Mouse (Mus musculus) neural tube, embryonic 14.5 days (tissue): ENCODE measurements at regions not wholly inside any gene's neighbourhood (a gene's known extent, or its start where the extent isn't known, plus 50 kb on each side); places are given as distances from the start of the nearest gene placed in this dataset.

Experiments
- ATAC-seq: fragments of 200-750 bp; cut with Nextera tagmentation; 2 replicates; pipeline ENCODE4 v1.8.0; 2017; ENCODE audit warnings: low read depth, mild to moderate bottlenecking, moderate TSS enrichment, moderate library complexity
- H3K27ac ChIP-seq: fragments of 300-500 bp; sonication (generic); 2 replicates; pipeline ENCODE4 v1.5.1; 2014; ENCODE audit warnings: low read depth, mild to moderate bottlenecking, control low read depth, low read length, moderate library complexity, mixed read lengths
- H3K27me3 ChIP-seq: fragments of 300-500 bp; sonication (generic); 2 replicates; pipeline ENCODE4 v1.6.1; 2014; ENCODE audit warnings: low read length; ENCODE audit not compliant: control insufficient read depth, insufficient read depth
- H3K36me3 ChIP-seq: fragments of 300-500 bp; sonication (generic); 2 replicates; pipeline ENCODE4 v1.6.1; 2014; ENCODE audit warnings: low read length, mixed read lengths; ENCODE audit not compliant: control insufficient read depth, insufficient read depth
- H3K4me1 ChIP-seq: fragments of 300-500 bp; sonication (generic); 2 replicates; pipeline ENCODE4 v1.6.1; 2014; ENCODE audit warnings: low read length; ENCODE audit not compliant: control insufficient read depth, insufficient read depth
- H3K4me2 ChIP-seq: fragments of 300-500 bp; sonication (generic); 2 replicates; pipeline ENCODE4 v1.6.1; 2014; ENCODE audit warnings: mild to moderate bottlenecking, low read depth, low read length, control low read depth
- H3K4me3 ChIP-seq: fragments of 300-500 bp; sonication (generic); 2 replicates; pipeline ENCODE4 v1.5.1; 2014; ENCODE audit warnings: low read depth, low read length, control low read depth, mixed read lengths
- H3K9ac ChIP-seq: fragments of 300-500 bp; sonication (generic); replicated peaks from 2 replicates; pipeline ENCODE4 v1.6.1; 2014; ENCODE audit warnings: low read depth, mild to moderate bottlenecking, control low read depth, low read length, mixed read lengths
- H3K9me3 ChIP-seq: fragments of 300-500 bp; sonication (generic); 2 replicates; pipeline ENCODE4 v1.6.1; 2016; ENCODE audit warnings: low read length; ENCODE audit not compliant: control insufficient read depth
- WGBS: fragments of 180-500 bp; shearing (Covaris S2); extraction: QIAGEN DNeasy Blood & Tissue Kit; methylation state at CpG from one replicate; pipeline ENCODE4 v1.1.7; 2014; 5-methylcytosine and 5-hydroxymethylcytosine counted together

GRCm38 (mm10) chrX:11736481-11736880 is 408.9 kb downstream of the H2al1j start:
- WGBS, result 66% methylated on average over 3 of the region's 3 CpGs

DNA sequence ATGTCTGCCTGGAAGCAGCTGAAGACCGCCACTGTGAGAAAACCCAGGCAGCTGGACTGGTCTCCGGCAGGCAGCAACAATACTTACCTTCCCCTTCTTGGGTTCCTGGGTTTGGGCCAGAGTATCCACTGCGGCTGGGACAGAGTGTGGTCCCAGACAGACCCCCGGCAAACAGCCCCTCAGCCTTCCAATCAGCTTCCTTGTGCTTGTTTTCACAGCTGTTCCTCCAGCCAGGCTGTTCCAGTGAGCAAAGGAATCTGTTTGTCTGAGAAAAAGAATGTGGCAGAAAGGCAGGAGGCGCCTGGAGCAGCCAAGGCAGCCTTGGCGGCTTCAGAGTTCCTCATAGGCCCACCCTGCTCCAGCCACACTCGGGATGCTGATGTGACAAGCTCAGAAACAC is 411.9 kb downstream of the H2al1j start:
- no peak overlapping the region for H3K9ac ChIP-seq
- H3K9me3 ChIP-seq, result no peaks in the 10 kb centered on the region
- no peak for ATAC-seq
- H3K27ac ChIP-seq, result no peak overlapping the region
- no peak overlapping the region for H3K4me3 ChIP-seq
- no peaks in the 10 kb centered on the region for H3K36me3 ChIP-seq
- H3K4me2 ChIP-seq, result no peak overlapping the region
- peaks cover 7% of the 10 kb centered on the region; the same call in 1 of the 2 replicates for H3K4me1 ChIP-seq
- H3K27me3 ChIP-seq, result no peaks in the 10 kb centered on the region
- WGBS, result 56% methylated on average over 7 of the region's 7 CpGs

More at GRCm38 (mm10) chrX:11736481-11736880, 408.9 kb downstream of the H2al1j start:
- H3K36me3 ChIP-seq, result no peaks in the 10 kb centered on the region
- peaks cover 7% of the 10 kb centered on the region; the same call in 1 of the 2 replicates for H3K4me1 ChIP-seq
- H3K4me3 ChIP-seq, result no peak overlapping the region
- ATAC-seq, result no peak
- no peak overlapping the region for H3K4me2 ChIP-seq
- no peaks in the 10 kb centered on the region for H3K9me3 ChIP-seq
- H3K27me3 ChIP-seq, result no peaks in the 10 kb centered on the region
- no peak overlapping the region for H3K27ac ChIP-seq
- H3K9ac ChIP-seq, result no peak overlapping the region

GRCm38 (mm10) chrX:11745911-11746310 is 414.2 kb downstream of the Bcor start:
- no peaks in the 10 kb centered on the region for H3K4me1 ChIP-seq
- no peak overlapping the region for H3K9ac ChIP-seq
- H3K27me3 ChIP-seq, result no peaks in the 10 kb centered on the region
- ATAC-seq, result no peak
- 21% methylated on average over 3 of the region's 3 CpGs for WGBS
- no peaks in the 10 kb centered on the region for H3K36me3 ChIP-seq
- no peaks in the 10 kb centered on the region for H3K9me3 ChIP-seq
- no peak overlapping the region for H3K4me2 ChIP-seq
- no peak overlapping the region for H3K27ac ChIP-seq
- H3K4me3 ChIP-seq, result no peak overlapping the region

DNA sequence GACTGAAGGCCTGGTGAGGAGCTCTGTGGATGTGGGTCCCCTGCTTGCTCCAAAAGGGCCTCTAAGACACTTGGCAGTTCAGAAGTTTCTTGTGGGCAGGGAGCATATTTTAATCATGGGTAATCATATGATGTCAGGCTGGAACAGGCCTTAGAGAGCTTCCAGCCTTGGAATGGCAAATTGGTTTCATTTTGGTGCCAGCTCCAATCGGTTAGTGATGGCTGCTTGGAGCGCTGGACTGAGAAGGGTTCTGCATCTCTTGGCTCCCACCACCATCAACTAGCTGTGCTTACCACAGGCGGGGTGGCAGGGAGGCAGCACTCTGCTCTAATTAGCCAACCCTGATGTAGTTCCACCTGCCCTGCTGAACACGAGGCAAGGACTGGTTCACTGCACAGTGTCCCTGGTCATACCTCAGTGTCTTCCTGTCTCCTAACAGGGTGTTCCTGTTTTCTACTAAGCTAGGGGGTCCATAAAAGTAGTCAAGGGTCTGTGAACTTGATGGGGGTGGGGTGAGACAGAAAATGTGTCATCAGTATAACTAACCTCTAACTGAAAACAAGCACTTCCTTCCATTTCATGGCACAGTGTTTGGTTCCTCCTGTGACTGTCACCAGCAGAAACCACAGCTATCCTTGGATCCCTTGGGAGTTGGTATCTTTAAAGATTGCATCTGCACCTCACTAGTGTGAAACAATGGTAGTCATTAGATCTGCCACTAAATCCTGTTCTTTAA is 412.6 kb downstream of the Bcor start:
- Histone ChIP-seq H3K27ac (no peak overlapping the region), H3K4me1 (no peaks in the 10 kb centered on the region), H3K27me3 (no peaks in the 10 kb centered on the region), H3K4me2 (no peak overlapping the region), H3K9me3 (no peaks in the 10 kb centered on the region), H3K36me3 (no peaks in the 10 kb centered on the region), H3K4me3 (no peak overlapping the region), H3K9ac (no peak overlapping the region)
- ATAC-seq, result no peak
- WGBS, result 88% methylated on average over 4 of the region's 4 CpGs

GRCm38 (mm10) chrX:11748278-11748677 is 411.9 kb downstream of the Bcor start:
- Histone ChIP-seq H3K9ac (no peak overlapping the region), H3K27me3 (no peaks in the 10 kb centered on the region), H3K4me2 (no peak overlapping the region), H3K27ac (no peak overlapping the region), H3K9me3 (no peaks in the 10 kb centered on the region), H3K4me1 (no peaks in the 10 kb centered on the region), H3K36me3 (no peaks in the 10 kb centered on the region), H3K4me3 (no peak overlapping the region)
- 61% methylated on average over 4 of the region's 4 CpGs for WGBS
- no peak for ATAC-seq

- no peaks in the 10 kb centered on the region for H3K36me3 ChIP-seq
- H3K27ac ChIP-seq, result no peak overlapping the region
- no peak overlapping the region for H3K9ac ChIP-seq
- 51% methylated on average over 5 of the region's 5 CpGs for WGBS
- no peak; the same call in 1 of the 2 replicates for ATAC-seq
- H3K4me3 ChIP-seq, result no peak overlapping the region
- no peaks in the 10 kb centered on the region for H3K9me3 ChIP-seq
- no peaks in the 10 kb centered on the region for H3K4me1 ChIP-seq
- H3K4me2 ChIP-seq, result no peak overlapping the region
- H3K27me3 ChIP-seq, result no peaks in the 10 kb centered on the region
Observed at GRCm38 (mm10) chrX:11752513-11752912, 407.6 kb downstream of the Bcor start.

DNA sequence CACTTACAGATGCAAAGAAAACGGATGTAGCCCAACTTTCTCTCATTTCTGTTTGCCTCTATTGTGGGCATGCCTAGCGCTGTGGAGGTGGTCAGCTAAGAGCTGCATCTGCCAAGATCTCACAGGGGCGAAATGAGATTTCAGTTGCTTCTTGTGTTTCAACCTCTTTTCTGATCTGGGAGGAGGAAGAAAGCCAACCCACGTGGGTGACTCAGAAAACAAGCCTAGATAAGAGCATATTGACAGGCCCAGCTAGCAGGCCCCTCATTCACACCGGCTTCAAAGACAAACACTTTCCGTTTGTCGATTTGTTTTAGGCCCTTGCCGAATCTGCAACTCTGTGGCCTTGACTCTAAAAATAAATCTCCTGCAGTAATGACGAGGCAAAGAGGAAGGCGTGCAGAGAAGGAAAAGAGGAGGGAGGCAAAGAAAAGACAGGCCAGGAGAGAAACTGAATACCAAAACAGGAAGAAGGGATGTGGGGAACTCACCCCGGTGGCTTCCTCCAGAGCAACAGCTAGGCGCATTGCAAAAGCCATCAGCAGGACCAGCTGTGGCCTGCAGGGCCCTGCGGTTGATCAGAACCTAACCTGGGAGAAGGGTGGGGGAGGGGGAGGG is 407.1 kb downstream of the Bcor start:
- H3K4me3 ChIP-seq, result no peak overlapping the region
- no peaks in the 10 kb centered on the region for H3K36me3 ChIP-seq
- no peak overlapping the region for H3K4me2 ChIP-seq
- H3K4me1 ChIP-seq, result no peaks in the 10 kb centered on the region
- no peaks in the 10 kb centered on the region for H3K9me3 ChIP-seq
- 37% methylated on average over 12 of the region's 13 CpGs for WGBS
- H3K27ac ChIP-seq, result no peak overlapping the region
- no peak overlapping the region for H3K9ac ChIP-seq
- no peak for ATAC-seq
- H3K27me3 ChIP-seq, result no peaks in the 10 kb centered on the region

DNA sequence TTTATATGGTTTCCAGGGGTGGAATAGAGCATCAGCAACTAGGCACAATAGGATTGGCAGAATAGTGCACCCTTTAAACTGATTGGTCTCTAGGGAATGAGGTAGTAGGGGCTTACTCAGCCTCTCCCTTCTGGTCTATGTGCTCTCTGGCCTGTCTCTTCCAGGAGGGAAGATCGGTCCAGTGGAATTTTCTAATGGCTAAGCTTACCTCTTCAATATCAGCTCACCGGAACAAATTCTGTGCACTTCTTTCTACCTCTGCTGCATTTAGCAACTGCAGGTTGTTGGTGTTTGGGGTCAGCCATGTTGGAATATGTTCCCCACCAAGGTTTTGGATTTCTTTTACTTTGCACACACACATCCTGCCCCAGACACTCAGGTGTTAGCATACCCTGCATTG is 405.1 kb downstream of the Bcor start:
- no peaks in the 10 kb centered on the region for H3K27me3 ChIP-seq
- no peak overlapping the region for H3K4me3 ChIP-seq
- H3K36me3 ChIP-seq, result no peaks in the 10 kb centered on the region
- WGBS, result 96% methylated on average over 2 of the region's 2 CpGs
- no peak overlapping the region for H3K9ac ChIP-seq
- no peaks in the 10 kb centered on the region for H3K9me3 ChIP-seq
- H3K4me2 ChIP-seq, result no peak overlapping the region
- no peak overlapping the region for H3K27ac ChIP-seq
- no peak for ATAC-seq
- no peaks in the 10 kb centered on the region for H3K4me1 ChIP-seq

DNA sequence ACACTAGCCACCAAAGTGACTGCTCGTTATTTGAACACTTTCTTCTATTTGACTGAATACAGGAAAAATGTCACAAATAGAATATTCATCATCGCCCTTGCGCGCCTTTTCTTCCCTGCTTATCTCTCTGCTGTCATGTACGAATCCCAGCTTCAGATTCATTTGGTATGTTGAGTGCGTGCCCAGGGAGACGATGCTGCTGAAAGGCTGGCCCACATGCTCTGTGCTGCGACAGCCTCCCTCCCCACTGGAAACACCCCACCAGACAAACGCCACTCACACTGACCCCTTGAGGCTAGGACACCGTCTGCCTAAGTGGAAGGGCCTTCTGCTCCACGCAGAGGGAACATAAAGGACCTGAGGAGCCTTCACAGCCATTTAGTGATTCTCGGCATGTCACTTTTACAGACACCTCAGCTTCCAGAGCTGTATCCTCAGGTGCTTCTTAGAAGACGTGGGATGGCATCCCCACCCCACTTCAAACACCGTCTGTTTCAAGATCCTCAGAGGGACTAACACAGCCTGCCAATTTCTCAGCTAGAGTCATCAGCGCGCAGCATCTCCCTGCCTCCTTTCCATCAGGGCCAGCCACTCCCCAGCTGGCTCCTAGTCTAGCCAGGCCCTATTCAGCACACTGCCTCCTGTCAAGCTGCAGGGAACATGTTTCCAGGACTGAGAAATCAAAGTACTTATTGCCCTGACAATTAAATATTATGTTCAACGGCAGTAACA is 396.6 kb downstream of the Bcor start:
- WGBS, result 72% methylated on average over 17 of the region's 17 CpGs
- H3K27ac ChIP-seq, result no peak overlapping the region

More for the DNA sequence above, 396.6 kb downstream of the Bcor start:
- H3K9ac ChIP-seq, result no peak overlapping the region
- no peaks in the 10 kb centered on the region for H3K36me3 ChIP-seq
- H3K9me3 ChIP-seq, result no peaks in the 10 kb centered on the region
- no peaks in the 10 kb centered on the region for H3K27me3 ChIP-seq
- H3K4me1 ChIP-seq, result no peaks in the 10 kb centered on the region
- no peak overlapping the region for H3K4me2 ChIP-seq
- H3K4me3 ChIP-seq, result no peak overlapping the region
- ATAC-seq, result no peak
